Mouse (Mus musculus) liver (tissue): ENCODE measurements around the gene Slc29a3.
"Not testable (repeated sequence)": the region's sequence is repeated elsewhere in the genome, so short reads cannot be mapped to it uniquely, and the experiment has no call there.

ENCODE experiments used
- DNase-seq: peaks from one replicate; pipeline ENCODE4 v3.0.0-alpha.2; 2020; ENCODE audit warnings: mixed read lengths

The Slc29a3 gene

GRCm38 (mm10) chr10:60762126-60762525, 9.5 kb upstream of the Slc29a3 start:
- no peak for DNase-seq

DNA sequence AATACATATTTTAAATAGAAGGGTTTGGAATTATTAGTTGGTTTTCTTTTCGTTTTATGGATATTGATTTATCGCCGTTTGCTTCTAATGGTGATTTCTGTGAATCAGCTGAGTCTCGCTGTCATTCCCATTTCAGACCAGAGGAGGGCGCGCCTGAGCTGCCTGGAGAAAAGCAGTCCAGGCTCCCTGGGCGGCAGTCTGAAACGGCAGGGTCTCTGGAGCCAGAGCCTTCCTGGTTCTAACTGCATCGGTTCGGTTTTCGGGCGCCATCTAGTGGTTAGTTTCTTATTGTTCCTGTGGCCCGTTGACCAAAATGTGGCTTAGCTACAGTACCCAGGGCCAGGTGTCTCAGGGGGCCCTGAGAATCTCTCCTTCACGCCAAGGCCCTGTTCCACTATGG, 7.8 kb upstream of the Slc29a3 start:
- peak; percentile 87 for DNase-seq

- peak; percentile 63 for DNase-seq
Observed at GRCm38 (mm10) chr10:60756992-60757391, 4.4 kb upstream of the Slc29a3 start.

GRCm38 (mm10) chr10:60756146-60756545, 3.6 kb upstream of the Slc29a3 start:
- DNase-seq = no peak

- no peak for DNase-seq
Observed at GRCm38 (mm10) chr10:60753941-60754340, 1.3 kb upstream of the Slc29a3 start.

DNA sequence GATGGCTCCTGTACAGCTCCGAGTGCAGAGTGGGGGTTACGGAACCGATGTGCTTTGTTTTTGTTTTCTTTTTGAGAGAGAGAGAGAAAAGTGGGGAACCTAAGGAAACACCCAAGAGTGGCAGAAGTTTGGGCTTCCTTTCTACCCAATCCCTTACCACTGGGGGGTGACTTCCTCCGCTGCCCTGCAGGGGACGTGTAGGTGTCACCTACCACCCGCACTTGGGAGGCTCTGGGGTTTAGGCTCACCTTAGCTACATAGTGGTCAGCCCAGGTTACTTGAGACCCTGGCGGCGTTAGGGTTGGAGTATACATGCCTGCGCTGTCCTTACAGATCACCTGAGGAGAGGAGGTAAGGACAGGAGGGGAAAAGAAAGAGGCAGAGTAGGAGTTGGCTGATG, 667 bp upstream of the Slc29a3 start:
- DNase-seq = no peak

- DNase-seq = no peak
Observed at GRCm38 (mm10) chr10:60747667-60748212, 4.9 kb downstream of the Slc29a3 start.

DNA sequence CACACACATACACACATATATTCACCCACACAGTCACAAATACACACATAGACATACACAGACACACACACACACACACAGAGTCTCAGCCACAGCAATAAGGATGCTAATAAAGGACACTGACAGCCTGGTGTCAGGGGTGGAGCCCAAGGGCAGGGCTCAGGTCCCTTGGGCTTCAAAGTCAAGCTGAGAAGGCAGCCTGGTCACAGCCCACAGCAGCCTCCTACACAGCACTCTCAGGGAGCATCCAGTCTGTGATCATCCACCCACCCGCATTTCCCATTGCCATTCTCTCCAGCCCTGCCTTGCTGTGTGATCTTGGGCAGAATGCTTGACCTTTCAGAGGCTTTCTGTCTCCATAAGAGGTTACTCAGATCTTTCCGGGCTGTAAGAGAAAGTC, 6.1 kb downstream of the Slc29a3 start:
- no peak for DNase-seq

DNA sequence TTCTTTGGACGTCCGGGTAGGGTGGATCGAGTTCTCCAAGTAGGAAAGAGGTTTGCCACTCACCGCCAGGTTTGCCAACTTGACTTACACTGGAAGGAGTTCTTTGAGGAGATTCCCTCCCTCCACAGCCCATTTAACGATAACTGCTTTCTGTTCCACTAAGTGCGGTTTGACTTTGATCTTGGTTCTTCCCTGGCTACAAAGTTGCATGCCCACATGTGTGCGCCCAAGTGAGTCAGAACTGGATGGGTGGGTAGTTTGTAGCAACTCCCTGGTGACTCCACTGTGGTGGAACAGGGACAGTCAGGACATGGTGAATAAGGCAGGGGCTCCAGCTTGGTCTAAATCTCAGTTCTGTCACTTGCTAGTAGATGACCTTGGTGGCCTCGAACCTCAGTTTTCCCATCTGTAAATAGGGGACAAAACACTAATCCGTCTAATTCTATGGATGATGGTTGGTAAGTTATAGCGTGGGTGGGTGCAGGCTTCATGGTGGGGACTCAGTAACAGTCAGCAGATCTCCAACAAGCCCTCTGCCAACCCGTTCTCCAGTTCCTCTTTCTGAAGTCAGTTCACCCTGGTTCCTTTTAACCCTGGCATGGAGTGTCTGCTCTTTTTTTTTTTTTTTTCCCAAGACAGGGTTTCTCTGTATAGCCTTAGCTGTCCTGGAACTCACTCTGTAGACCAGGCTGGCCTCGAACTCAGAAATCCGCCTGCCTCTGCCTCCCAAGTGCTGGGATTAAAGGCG, 7.9 kb downstream of the Slc29a3 start:
- no peak for DNase-seq

- no peak for DNase-seq
Observed at GRCm38 (mm10) chr10:60743681-60744080, 8.9 kb downstream of the Slc29a3 start.

DNA sequence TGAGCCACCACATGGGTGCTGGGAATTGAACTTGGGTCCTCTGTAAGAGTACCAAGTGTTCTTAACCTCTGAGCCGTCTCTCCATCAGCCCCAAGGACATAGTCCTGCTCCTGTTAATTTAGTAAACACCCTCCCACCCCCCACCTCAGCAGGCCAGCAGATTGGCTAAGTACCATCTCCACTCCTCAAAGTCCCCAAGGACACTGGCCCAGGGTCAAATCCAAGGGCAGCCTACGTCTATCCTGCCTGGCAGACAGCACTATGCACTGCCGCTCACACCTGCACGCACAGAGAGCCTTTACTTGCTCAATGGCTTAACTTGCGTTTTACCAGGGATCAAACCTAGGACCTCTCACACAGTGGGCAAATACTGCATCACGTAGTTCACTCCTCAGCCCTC, 9.7 kb downstream of the Slc29a3 start:
- no peak for DNase-seq

DNA sequence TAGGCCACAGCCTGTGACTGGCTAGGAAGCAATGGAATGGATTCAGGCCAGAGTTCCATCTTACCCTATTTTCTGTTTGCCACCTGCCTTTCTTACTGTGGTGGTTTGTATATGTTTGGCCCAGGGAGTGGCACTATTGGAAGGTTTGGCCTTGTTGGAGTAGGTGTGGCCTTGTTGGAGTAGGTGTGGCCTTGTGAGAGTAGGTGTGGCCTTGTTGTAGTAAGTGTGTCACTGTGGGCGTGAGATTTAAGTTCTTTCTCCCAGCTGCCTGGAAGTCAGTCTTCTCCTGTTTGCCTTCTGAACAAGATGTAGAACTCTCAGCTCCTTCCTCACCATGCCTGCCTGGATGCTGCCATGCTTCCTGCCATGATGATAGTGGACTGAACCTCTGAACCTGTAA, 10.3 kb downstream of the Slc29a3 start:
- DNase-seq = not testable (repeated sequence)

DNA sequence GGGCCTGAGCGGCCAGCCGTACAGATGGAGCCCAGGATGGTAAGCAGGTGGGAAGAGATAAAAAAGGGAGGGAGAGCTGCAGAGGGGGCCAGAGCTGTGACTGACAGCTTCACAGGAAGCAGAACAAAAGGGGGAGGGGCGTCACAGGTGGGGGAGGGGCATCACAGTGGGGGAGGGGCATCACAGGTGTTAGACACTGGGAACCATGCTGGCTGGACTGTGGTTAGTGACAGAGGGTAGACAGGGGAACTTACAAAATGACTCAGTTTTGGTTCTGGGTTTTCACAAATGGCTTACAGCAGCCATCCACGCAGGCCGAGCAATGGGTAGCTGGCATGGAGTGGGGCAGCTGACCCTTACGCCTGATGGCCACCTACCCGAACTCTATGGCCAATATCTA, 11.2 kb downstream of the Slc29a3 start:
- DNase-seq = no peak

DNA sequence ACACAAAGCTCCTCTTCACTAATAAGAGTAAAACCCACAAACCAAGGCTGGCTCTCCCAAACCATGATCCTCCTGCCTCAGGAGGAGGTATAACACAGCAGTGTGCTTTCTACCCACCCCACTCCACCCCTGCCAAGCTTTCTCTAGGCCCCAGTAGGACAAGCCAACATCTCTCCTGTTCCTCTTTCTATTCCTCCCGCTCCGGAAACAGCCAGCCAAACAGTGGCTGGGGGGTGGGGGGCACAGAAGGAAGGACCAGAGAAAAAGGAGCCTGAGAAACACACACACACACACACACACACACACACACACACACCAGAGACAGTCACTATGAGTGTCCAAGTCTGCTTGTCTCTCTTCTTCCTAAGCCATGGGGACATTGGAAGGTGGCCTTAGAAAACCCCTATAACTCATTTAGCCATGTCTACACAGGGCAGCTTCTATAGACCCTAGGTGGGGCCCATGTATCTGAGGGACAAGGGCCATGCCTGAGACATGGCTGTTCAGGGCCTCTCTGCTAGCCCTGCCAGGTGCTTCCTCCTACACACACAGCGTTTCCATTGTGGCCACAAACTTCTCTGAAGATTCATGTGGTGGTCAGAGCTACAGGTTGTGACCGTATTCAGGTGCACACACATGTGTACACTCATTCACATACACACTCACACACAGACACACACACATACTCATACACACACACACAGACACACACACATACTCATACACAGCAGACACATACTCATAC, 12.8 kb downstream of the Slc29a3 start:
- DNase-seq = peak; percentile 31

DNA sequence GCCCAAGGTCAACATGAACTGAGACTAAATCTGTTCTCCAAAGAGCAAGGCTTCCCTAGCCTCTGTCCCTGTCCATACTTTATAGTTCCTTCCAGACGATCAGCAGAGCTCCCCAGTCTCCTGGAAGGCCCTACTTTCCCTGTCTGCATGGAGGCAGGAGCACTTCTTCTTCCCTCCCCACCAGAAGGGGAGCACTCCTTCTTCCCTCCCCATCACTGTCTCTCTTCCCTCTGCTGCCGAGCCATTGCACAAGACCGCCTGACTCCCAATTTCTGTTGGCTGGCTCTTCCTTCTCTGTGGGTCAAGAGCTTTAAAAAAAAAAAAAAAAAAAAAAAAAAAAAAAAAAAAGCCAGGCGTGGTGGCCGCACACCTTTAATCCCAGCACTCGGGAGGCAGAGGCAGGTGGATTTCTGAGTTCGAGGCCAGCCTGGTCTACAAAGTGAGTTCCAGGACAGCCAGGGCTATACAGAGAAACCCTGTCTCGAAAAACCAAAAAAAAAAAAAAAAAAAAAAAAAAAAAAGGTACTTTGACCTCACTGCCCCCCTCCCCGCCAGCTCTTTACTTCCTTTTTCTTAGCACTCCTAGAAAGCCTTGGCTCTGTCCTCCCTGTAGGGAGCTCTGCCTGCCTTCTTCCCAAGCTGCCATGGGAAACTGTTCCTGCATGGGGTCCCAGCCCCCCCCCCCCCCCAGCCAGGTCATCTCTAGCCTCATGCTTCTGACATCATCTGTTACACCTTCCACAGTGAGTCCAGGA, 14.5 kb downstream of the Slc29a3 start:
- no peak for DNase-seq

DNA sequence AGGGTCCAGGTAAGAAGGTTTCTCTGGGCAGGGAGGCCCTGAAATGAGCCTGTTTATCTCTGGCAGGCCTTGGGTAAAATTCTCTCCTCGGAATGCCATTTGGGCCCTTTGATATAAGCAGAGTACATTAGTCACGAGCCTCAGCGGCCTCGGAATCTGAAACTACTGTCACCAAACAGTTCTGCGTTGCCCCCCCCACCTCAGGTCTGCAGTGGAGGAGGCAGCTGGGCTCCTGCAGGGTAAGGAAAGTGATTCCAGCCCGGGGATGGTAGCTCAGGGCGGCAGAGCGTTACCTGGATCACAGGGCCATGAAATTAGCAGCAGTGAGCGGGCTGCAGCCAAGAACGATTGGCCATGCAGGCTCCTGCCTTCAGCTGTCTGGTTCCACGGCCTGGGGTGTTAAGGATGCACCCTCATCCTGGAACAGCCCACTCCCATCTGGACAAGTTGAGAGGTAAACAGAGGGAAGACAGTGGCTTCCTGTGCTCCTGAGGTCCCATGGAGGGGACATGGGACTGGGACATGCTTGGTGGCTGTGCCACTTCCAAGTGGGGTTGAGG, 15.3 kb downstream of the Slc29a3 start:
- DNase-seq = no peak

DNA sequence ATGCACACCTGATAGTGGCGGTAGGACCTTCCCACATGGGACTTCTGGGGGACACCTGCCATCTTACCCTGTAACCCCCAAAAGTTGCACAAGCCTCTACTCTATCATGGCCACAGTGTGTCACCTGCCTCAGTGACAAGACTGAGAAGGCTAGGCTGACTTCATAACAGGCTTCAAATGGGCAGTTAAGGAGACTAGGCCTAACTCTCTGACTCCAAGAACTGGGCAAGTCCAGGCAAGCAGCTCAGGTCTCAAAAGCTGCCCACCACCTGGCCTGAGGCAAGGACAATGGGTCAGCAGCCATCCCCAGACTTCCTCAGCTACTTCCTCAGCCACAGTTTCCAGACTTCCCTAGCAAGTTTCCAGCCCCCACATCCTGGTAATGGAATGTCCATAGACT, 16.9 kb downstream of the Slc29a3 start:
- DNase-seq = no peak

GRCm38 (mm10) chr10:60733471-60733870, 19.1 kb downstream of the Slc29a3 start:
- DNase-seq = no peak

GRCm38 (mm10) chr10:60732397-60732861, 20.2 kb downstream of the Slc29a3 start:
- DNase-seq = no peak

DNA sequence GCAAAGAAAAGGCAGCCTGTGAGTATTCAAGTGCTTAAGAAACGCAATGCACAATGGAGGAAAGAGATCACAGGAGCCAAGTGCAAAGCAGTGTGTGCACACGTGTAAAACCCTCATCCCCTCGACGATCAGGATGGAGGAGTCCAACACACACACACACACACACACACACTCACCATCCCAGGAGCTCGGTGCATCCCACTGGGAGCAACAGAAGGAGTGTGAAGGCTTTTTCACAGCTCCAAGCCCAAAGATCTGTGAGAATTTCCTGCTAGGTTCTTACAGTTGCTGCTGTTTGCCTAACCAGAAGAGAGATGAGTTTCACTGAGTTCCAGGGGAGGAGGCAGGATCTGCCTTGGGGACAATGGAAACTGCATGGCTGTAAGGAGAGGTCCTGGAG, 20.9 kb downstream of the Slc29a3 start:
- DNase-seq = no peak

- DNase-seq = no peak
Observed at GRCm38 (mm10) chr10:60727301-60727700, 25.3 kb downstream of the Slc29a3 start.

GRCm38 (mm10) chr10:60726896-60727295, 25.7 kb downstream of the Slc29a3 start:
- no peak for DNase-seq

DNA sequence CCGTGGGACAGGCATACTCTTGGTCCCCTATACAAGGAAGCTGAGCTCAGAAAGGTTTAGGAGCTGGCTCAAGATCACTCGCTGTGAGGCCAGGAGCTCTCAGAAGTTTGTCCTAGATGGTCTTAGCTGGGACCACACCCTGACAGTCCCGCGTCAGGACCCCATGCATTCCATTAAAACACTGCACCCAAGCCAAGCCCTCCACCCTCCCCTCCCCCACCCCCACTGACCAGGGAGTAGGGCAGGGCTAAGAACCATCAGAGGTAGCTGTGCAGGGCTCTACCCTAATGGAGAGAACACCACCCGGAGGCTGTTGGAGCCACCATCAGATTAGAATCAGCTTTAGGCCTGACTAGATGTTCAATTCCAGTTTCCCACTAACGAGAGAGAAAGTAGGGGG, 28.1 kb downstream of the Slc29a3 start:
- DNase-seq = no peak
